Mouse (Mus musculus): ENCODE results near the gene Klhdc1. TPM values are rescaled to one million over a fixed set of nuclear protein-coding genes. Genes with fewer than 3 reads are reported as not detected.

Gene Klhdc1
- polyA plus RNA-seq (2012; rRNA removed) = 0.87 and 4.8 TPM in 2 replicates

GRCm38 (mm10) chr12:69240876-69241275, at the start of gene Klhdc1:
TSS of gene Klhdc1 (plus strand) at chr12:69241176.
- no peak for DNase-seq
- Histone ChIP-seq H3K4me3 (replicated peaks; ENCODE audit: extremely low read depth, low read depth, low read length) (peak within 1 kb of the TSS; percentile 98), H3K4me1 (ENCODE audit: control insufficient read depth, insufficient read depth, low read length) (peaks cover 4% of the 10 kb centered on the region; the same call in 1 of the 2 replicates)
- no peak for TF ChIP-seq POLR2A (IDR thresholded peaks at IDR 0.05; ENCODE audit: borderline replicate concordance, extremely low read depth, low read depth, low read length)
- 68% methylated on average over 6 of the region's 6 CpGs for WGBS

GRCm38 (mm10) chr12:69191396-69191795, 49.6 kb upstream of the Klhdc1 start:
- no peak for DNase-seq
- Histone ChIP-seq H3K4me1 (ENCODE audit: control insufficient read depth, insufficient read depth, low read length) (peaks cover 5% of the 10 kb centered on the region), H3K4me3 (replicated peaks; ENCODE audit: extremely low read depth, low read depth, low read length) (no peak overlapping the region)
- TF ChIP-seq CTCF (IDR thresholded peaks at IDR 0.05; ENCODE audit: insufficient read depth, low read length) (no peak), POLR2A (IDR thresholded peaks at IDR 0.05; ENCODE audit: borderline replicate concordance, extremely low read depth, low read depth, low read length) (no peak)
- WGBS = 85% methylated on average over 5 of the region's 5 CpGs

GRCm38 (mm10) chr12:69192637-69193036, 48.3 kb upstream of the Klhdc1 start:
- no peaks in the 10 kb centered on the region for H3K4me1 ChIP-seq (ENCODE audit: control insufficient read depth, insufficient read depth, low read length)
- TF ChIP-seq POLR2A (IDR thresholded peaks at IDR 0.05; ENCODE audit: borderline replicate concordance, extremely low read depth, low read depth, low read length) = no peak
- no peak for TF ChIP-seq CTCF (IDR thresholded peaks at IDR 0.05; ENCODE audit: insufficient read depth, low read length)
- 92% methylated on average over 2 of the region's 2 CpGs for WGBS
- H3K4me3 ChIP-seq (replicated peaks; ENCODE audit: extremely low read depth, low read depth, low read length) = no peak overlapping the region
- DNase-seq = no peak

GRCm38 (mm10) chr12:69196444-69197377, 44.3 kb upstream of the Klhdc1 start, which contains the start of gene Gm49383:
TSS of gene Gm49383 (minus strand) at chr12:69197104.
- Histone ChIP-seq H3K4me3 (replicated peaks; ENCODE audit: extremely low read depth, low read depth, low read length) (peak within 1 kb of the TSS; percentile 86), H3K4me1 (ENCODE audit: control insufficient read depth, insufficient read depth, low read length) (peaks cover 3% of the 10 kb centered on the region)
- TF ChIP-seq POLR2A (IDR thresholded peaks at IDR 0.05; ENCODE audit: borderline replicate concordance, extremely low read depth, low read depth, low read length) = peak; percentile 67; the same call in 1 of the 2 replicates
- no peak for TF ChIP-seq CTCF (IDR thresholded peaks at IDR 0.05; ENCODE audit: insufficient read depth, low read length)
- peak; percentile 70 for DNase-seq
- 1% methylated on average over 75 of the region's 75 CpGs for WGBS

GRCm38 (mm10) chr12:69197378-69198163, 43.4 kb upstream of the Klhdc1 start:
- 1% methylated on average over 86 of the region's 94 CpGs for WGBS
- peak; percentile 59 for DNase-seq
- TF ChIP-seq CTCF (IDR thresholded peaks at IDR 0.05; ENCODE audit: insufficient read depth, low read length) = no peak
- no peak for TF ChIP-seq POLR2A (IDR thresholded peaks at IDR 0.05; ENCODE audit: borderline replicate concordance, extremely low read depth, low read depth, low read length)
- Histone ChIP-seq H3K4me3 (replicated peaks; ENCODE audit: extremely low read depth, low read depth, low read length) (peak overlapping the region; percentile 86), H3K4me1 (ENCODE audit: control insufficient read depth, insufficient read depth, low read length) (peaks cover 3% of the 10 kb centered on the region)

- TF ChIP-seq CTCF (IDR thresholded peaks at IDR 0.05; ENCODE audit: insufficient read depth, low read length) (no peak), POLR2A (IDR thresholded peaks at IDR 0.05; ENCODE audit: borderline replicate concordance, extremely low read depth, low read depth, low read length) (no peak)
- Histone ChIP-seq H3K4me1 (ENCODE audit: control insufficient read depth, insufficient read depth, low read length) (peaks cover 3% of the 10 kb centered on the region), H3K4me3 (replicated peaks; ENCODE audit: extremely low read depth, low read depth, low read length) (peak within 1 kb of the TSS; percentile 86)
- DNase-seq = no peak
- 1% methylated on average over 18 of the region's 18 CpGs for WGBS
These were observed 42.8 kb upstream of the Klhdc1 start, which contains the start of gene Dnaaf2 for GRCm38 (mm10) chr12:69198164-69198535. TSS of gene Dnaaf2 (minus strand) at chr12:69198429.

DNA sequence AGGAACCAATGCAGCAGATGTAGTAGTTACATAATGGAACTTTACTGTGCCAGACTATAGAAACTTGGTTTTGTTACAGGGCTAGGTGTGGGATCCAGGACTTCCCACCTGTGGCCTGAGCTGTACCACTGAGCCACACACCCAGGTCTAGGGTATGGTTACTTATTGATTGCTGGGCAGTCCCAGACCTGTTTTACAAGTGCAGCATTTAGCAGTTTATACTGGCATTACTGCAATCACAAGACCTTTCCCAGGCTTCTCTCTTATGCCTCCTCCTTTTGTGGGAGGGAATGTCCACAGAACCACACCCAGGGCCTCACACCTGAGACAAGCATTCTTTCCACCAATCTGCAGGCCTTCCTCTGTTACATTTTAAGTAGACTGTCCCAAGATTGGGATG, 42.0 kb upstream of the Klhdc1 start:
- no peak overlapping the region for H3K4me3 ChIP-seq (replicated peaks; ENCODE audit: extremely low read depth, low read depth, low read length)

GRCm38 (mm10) chr12:69204052-69204833, 36.7 kb upstream of the Klhdc1 start, which contains the start of gene Gm49384:
TSS of gene Gm49384 (minus strand) at chr12:69204267.
- no peak for DNase-seq
- no peak within 1 kb of the TSS for H3K4me3 ChIP-seq (replicated peaks; ENCODE audit: extremely low read depth, low read depth, low read length)
- 76% methylated on average over 16 of the region's 16 CpGs for WGBS
- no peaks in the 10 kb centered on the region for H3K4me1 ChIP-seq (ENCODE audit: control insufficient read depth, insufficient read depth, low read length)
- TF ChIP-seq POLR2A (IDR thresholded peaks at IDR 0.05; ENCODE audit: borderline replicate concordance, extremely low read depth, low read depth, low read length) (no peak), CTCF (IDR thresholded peaks at IDR 0.05; ENCODE audit: insufficient read depth, low read length) (no peak)

More for the DNA sequence above, 42.0 kb upstream of the Klhdc1 start:
- no peak for TF ChIP-seq CTCF (IDR thresholded peaks at IDR 0.05; ENCODE audit: insufficient read depth, low read length)
- TF ChIP-seq POLR2A (IDR thresholded peaks at IDR 0.05; ENCODE audit: borderline replicate concordance, extremely low read depth, low read depth, low read length) = no peak
- DNase-seq = no peak
- peaks cover 3% of the 10 kb centered on the region for H3K4me1 ChIP-seq (ENCODE audit: control insufficient read depth, insufficient read depth, low read length)

DNA sequence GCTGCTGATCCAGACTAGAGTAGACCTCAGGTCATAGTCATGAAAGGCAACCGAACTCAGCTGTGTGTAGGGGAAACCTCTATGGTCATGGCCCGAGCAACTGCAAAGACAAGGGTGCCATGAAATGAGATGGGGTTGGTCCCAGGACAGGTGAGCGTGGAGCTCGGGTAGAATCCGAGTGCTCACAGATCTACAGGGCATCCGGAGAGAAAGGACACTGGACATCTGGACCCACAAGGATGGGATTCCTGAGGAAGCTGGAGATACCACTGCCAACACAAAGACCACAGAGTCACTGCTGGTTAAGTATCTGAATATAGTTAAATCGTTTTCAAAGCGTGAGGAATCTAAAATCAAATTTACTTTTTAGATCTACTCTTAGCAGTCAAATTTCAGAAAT, 33.6 kb upstream of the Klhdc1 start:
- Histone ChIP-seq H3K4me3 (replicated peaks; ENCODE audit: extremely low read depth, low read depth, low read length) (no peak overlapping the region), H3K4me1 (ENCODE audit: control insufficient read depth, insufficient read depth, low read length) (no peaks in the 10 kb centered on the region)
- TF ChIP-seq POLR2A (IDR thresholded peaks at IDR 0.05; ENCODE audit: borderline replicate concordance, extremely low read depth, low read depth, low read length) (no peak), CTCF (IDR thresholded peaks at IDR 0.05; ENCODE audit: insufficient read depth, low read length) (no peak)
- no peak for DNase-seq
- 92% methylated on average over 8 of the region's 8 CpGs for WGBS
